Mouse (Mus musculus) lung, postnatal 0 days (tissue): ENCODE measurements around the gene Vash2. TPM values are rescaled to one million over a fixed set of nuclear protein-coding genes. Genes with fewer than 3 reads are reported as not detected.
A peak's percentile ranks its signal among the peaks of the same experiment; 100 is the strongest.
"Not testable (repeated sequence)": the region's sequence is repeated elsewhere in the genome, so short reads cannot be mapped to it uniquely, and the experiment has no call there.

Source experiments
- ATAC-seq: fragments of 200-750 bp; cut with Nextera tagmentation; 2 replicates; pipeline ENCODE4 v1.8.0; 2017; ENCODE audit warnings: moderate library complexity
- DNase-seq: peaks from one replicate; pipeline ENCODE4 v3.0.0-alpha.2; 2016; ENCODE audit warnings: low spot score
- H3K27ac ChIP-seq: fragments of 300-500 bp; sonication (generic); 2 replicates; pipeline ENCODE4 v1.5.1; 2014; ENCODE audit warnings: antibody characterized with exemption, mild to moderate bottlenecking, low read length, mixed read lengths
- H3K27me3 ChIP-seq: fragments of 300-500 bp; sonication (generic); replicated peaks from 2 replicates; pipeline ENCODE4 v1.6.1; 2014; ENCODE audit warnings: low read length, mixed read lengths; ENCODE audit not compliant: insufficient read depth
- H3K36me3 ChIP-seq: fragments of 300-500 bp; sonication (generic); 2 replicates; pipeline ENCODE4 v1.6.1; 2014; ENCODE audit warnings: low read length, mixed read lengths; ENCODE audit not compliant: insufficient read depth
- H3K4me1 ChIP-seq: fragments of 300-500 bp; sonication (generic); 2 replicates; pipeline ENCODE4 v1.6.1; 2014; ENCODE audit warnings: antibody characterized with exemption, low read depth, low read length, mixed read lengths; ENCODE audit not compliant: insufficient read depth
- H3K4me2 ChIP-seq: fragments of 300-500 bp; sonication (generic); replicated peaks from 2 replicates; pipeline ENCODE4 v1.6.1; 2014; ENCODE audit warnings: low read depth, mild to moderate bottlenecking, low read length, moderate library complexity, mixed read lengths
- H3K4me3 ChIP-seq: fragments of 300-500 bp; sonication (generic); 2 replicates; pipeline ENCODE4 v1.5.1; 2014; ENCODE audit warnings: low read depth, low read length
- H3K9ac ChIP-seq: fragments of 300-500 bp; sonication (generic); replicated peaks from 2 replicates; pipeline ENCODE4 v1.6.1; 2014; ENCODE audit warnings: low read depth, mild to moderate bottlenecking
- H3K9me3 ChIP-seq: fragments of 300-500 bp; sonication (generic); 2 replicates; pipeline ENCODE4 v1.6.1; 2016; ENCODE audit warnings: low read length, mixed read lengths
- CTCF ChIP-seq: IDR thresholded peaks from 2 replicates; pipeline ENCODE4 v1.5.1; 2016; ENCODE audit warnings: antibody characterized with exemption, mild to moderate bottlenecking
- EP300 ChIP-seq: IDR thresholded peaks from 2 replicates; pipeline ENCODE4 v1.6.1; 2016; ENCODE audit warnings: antibody characterized with exemption, mild to moderate bottlenecking, control low read depth
- WGBS: fragments of 180-500 bp; shearing (Covaris S2); extraction: QIAGEN DNeasy Blood & Tissue Kit; methylation state at CpG from one replicate; pipeline ENCODE4 v1.1.7; 2014; 5-methylcytosine and 5-hydroxymethylcytosine counted together
- polyA plus RNA-seq: library from polyadenylated mRNA; unstranded; fragments of >200 nt; fragmentation: Nextera tagmentation; extraction: Ambion mirVana; gene quantifications from 2 replicates; pipeline ENCODE4 v1.2.1, GENCODE M21; 2015

Gene Vash2
- 4.2 and 4.3 TPM in 2 replicates for polyA plus RNA-seq

DNA sequence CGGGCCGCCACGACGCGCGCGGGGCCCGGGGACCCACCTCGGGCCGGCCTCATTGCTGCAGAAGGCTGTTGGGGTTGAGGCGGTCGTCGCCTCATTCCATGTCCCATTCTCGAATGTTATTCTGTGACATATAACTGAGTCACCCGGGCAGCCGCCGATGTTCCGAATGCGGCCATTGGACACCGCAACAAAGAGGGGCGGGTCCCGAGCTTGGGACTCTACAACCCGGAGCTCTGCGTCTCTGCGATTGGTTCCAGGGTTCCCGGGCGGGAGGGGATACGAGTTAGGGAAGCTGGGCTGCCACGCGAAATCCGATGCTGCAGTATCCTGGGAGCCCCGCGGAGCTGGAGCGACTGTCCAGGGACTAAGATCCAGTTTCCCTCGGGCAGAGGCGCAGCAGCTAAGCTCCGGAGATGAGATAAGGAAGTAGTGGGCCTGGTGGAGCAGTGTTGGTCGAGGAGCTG lies at the start of gene Vash2:
Gene Vash2 (minus strand): TSS at position 197 of the 464 bp plus-strand sequence.
- H3K27me3 ChIP-seq = no peaks in the 10 kb centered on the region
- H3K9me3 ChIP-seq = no peaks in the 10 kb centered on the region
- H3K4me2 ChIP-seq = peak within 1 kb of the TSS; percentile 96
- no peaks in the 10 kb centered on the region for H3K36me3 ChIP-seq
- H3K4me3 ChIP-seq = peak within 1 kb of the TSS; percentile 51
- H3K9ac ChIP-seq = peak within 1 kb of the TSS; percentile 30
- H3K27ac ChIP-seq = peak within 1 kb of the TSS; percentile 38; the same call in 1 of the 2 replicates
- peaks cover 3% of the 10 kb centered on the region; the same call in 1 of the 2 replicates for H3K4me1 ChIP-seq
- WGBS = 4% methylated on average over 38 of the region's 38 CpGs
- ATAC-seq (peak; percentile 99), DNase-seq (peak; percentile 90)
- TF ChIP-seq EP300 = no peak
- TF ChIP-seq CTCF = no peak

DNA sequence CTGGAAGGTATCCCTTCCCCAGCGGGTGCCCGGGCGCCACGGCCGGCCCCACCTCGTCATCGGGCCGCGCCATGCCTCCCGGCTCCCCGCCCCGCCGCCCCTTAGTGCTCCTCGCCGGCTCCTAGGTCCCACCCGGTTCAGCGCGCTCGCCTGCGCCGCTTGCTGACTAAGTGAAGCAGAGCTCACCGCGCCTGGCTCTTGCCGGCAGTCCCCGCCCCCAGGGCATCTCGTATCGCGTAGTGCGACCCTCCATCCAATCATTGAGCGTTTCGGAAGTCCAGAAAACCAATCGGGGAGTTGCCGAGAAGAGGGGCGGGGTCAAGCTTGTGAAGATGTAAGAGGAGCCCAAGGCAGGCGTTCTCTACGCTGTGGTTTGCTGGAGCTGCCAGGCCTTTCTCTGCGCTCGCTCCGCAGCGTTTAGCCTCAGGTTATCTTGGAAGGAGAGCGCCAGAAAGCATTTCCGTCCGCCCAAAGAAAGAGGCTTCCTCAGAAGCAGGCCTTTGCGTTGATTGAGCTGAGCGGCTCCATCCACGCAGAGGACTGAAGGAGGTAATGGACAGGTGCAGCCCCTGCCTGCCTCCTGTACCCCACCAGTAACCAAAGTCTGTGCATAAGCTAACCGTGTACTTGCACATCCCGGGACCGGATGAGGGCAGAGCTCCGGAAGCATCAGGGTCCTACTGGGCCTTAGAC lies 47.1 kb upstream of the Vash2 start, which contains the start of gene Flvcr1:
Gene Flvcr1 (minus strand): TSS at position 138 of the 693 bp plus-strand sequence.
- no peaks in the 10 kb centered on the region for H3K27me3 ChIP-seq
- H3K4me3 ChIP-seq = peak within 1 kb of the TSS; percentile 71
- H3K4me1 ChIP-seq = peaks cover 14% of the 10 kb centered on the region; the same call in 1 of the 2 replicates
- TF ChIP-seq EP300 = no peak
- TF ChIP-seq CTCF = peak; percentile 62
- DNase-seq = peak; percentile 100
- H3K9me3 ChIP-seq = no peaks in the 10 kb centered on the region
- peak within 1 kb of the TSS; percentile 83 for H3K27ac ChIP-seq
- peak within 1 kb of the TSS; percentile 62 for H3K9ac ChIP-seq
- whole genome bisulfite sequencing = under 1% methylated on average over 39 of the region's 50 CpGs
- peak within 1 kb of the TSS; percentile 90 for H3K4me2 ChIP-seq
- no peaks in the 10 kb centered on the region for H3K36me3 ChIP-seq
- ATAC-seq = peak; percentile 99

DNA sequence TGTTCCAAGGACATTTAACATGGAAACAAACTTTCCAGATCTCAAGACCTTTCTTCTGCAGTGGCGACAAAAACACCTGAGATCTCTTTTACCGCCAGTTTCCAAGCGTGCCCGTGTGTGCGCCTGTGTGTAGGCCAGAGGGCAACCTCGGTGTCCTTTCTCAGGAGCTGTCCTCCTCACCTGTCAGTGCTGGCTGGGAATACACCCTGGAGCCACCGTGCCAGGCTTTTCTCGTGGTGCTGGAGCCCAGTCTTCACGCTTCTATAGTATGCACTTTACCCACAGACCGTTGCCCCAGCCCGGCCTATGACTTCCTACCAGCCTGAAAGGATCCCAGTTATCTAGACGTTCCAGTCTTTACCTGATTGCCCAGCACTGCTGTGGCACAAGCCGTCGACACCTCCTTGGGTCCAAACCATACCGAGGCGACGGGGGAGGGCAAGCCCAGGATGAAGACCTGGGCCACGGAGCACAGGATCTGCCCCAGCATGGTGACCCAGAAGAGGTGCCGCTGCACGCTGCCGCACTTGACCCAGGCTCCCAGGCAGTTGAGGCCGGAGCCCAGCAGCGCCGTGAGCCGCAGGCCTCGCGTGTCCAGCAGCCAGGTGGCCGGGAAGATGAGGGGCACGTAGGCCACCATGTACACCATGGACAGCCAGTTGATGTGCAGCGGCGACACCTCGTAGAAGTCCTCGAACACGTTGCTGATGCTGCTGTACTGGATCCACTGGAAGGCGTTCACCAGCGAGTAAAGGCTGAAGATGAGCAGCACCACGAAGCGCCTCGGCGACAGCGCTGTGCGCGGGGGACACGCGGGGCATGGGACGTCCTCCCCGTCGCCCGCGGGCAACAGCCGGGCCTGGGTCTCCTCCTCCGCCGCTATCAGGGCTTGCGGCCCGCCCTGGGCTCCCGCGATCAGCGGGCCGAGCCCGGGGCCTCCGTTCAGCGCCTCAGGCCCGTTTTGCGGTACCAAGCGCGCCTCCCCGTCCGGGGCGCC lies 46.2 kb upstream of the Vash2 start:
- Histone ChIP-seq H3K27ac (peak overlapping the region; percentile 83), H3K27me3 (no peaks in the 10 kb centered on the region), H3K9ac (peak overlapping the region; percentile 62), H3K4me1 (peaks cover 14% of the 10 kb centered on the region; the same call in 1 of the 2 replicates), H3K4me3 (peak overlapping the region; percentile 71), H3K9me3 (no peaks in the 10 kb centered on the region), H3K4me2 (peak overlapping the region; percentile 90), H3K36me3 (no peaks in the 10 kb centered on the region)
- peak; percentile 11; the same call in 1 of the 2 replicates for TF ChIP-seq CTCF
- TF ChIP-seq EP300 = no peak
- peak; percentile 32 for DNase-seq
- peak; percentile 6 for ATAC-seq
- 3% methylated on average over 59 of the region's 69 CpGs for WGBS

DNA sequence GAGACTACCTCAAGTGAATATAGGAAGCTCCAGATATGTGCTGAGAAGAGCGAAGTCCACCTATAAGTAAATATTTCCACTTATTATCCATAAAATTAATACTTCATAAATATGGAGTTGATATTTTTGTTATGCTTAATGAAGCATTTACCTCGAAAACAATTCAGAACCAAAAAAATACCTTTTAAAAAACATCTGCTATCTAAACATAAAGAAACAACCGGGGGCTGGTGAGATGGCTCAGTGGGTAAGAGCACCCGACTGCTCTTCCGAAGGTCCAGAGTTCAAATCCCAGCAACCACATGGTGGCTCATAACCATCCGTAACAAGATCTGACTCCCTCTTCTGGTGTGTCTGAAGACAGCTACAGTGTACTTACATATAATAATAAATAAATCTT lies 44.7 kb upstream of the Vash2 start:
- ATAC-seq, DNase-seq, H3K4me3 ChIP-seq, H3K9me3 ChIP-seq, H3K36me3 ChIP-seq, H3K27me3 ChIP-seq, H3K4me2 ChIP-seq, H3K9ac ChIP-seq: not testable (repeated sequence)
- WGBS = 96% methylated on average over 5 of the region's 6 CpGs
- 0 out of 2 replicates have a peak overlapping the region, but pooled peaks have one; percentile 38 for H3K27ac ChIP-seq
- H3K4me1 ChIP-seq = peaks cover 14% of the 10 kb centered on the region; the same call in 1 of the 2 replicates

DNA sequence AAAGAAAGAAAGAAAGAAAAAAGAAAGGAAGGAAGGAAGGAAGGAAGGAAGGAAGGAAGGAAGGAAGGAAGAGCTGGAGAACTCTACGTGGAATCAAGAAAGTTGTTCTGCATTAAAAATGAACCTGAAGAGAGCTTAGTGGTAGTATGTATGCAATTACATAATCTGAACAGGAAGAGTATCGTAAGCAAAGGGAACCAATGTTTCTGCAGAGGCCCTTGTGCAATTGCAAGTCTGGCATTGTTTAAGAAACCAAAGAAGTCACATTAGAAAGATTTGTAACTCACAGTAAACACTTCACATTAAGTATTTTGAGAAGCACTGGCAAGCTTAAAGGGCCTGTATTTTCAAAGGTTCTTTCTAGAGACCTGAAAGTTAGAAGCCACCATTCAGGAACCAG lies 44.0 kb upstream of the Vash2 start:
- no peaks in the 10 kb centered on the region for H3K27me3 ChIP-seq
- no peak for ATAC-seq

DNA sequence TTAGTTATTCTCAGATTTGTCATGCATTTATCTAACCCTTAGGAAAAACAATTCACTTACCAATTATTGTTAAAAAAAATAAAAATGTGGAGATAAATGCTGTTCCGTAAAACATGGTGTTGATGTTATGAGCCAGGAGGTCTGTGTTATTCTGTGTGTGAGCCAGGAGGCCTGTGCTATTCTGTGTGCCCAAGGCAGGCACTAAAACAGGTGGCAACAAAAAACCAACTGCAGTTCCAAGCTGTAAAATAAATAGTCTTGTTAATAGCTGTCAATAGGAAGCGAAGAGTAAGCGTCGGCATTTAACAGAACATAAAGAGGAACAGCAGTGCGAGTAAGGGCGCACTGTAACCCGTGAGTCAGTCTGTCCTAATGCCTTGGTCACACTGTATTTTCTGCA lies 41.9 kb upstream of the Vash2 start:
- Histone ChIP-seq H3K9me3 (no peaks in the 10 kb centered on the region), H3K4me2 (no peak overlapping the region), H3K27ac (no peak overlapping the region), H3K4me1 (peaks cover 9% of the 10 kb centered on the region; the same call in 1 of the 2 replicates), H3K36me3 (no peaks in the 10 kb centered on the region), H3K9ac (no peak overlapping the region), H3K27me3 (no peaks in the 10 kb centered on the region), H3K4me3 (no peak overlapping the region)
- TF ChIP-seq CTCF (no peak), EP300 (no peak)
- DNase-seq (no peak), ATAC-seq (no peak)
- WGBS = 89% methylated on average over 7 of the region's 7 CpGs

More for the DNA sequence above, 44.0 kb upstream of the Vash2 start:
- Histone ChIP-seq H3K27ac (no peak overlapping the region), H3K9me3 (no peaks in the 10 kb centered on the region), H3K4me1 (peaks cover 14% of the 10 kb centered on the region; the same call in 1 of the 2 replicates), H3K4me2 (no peak overlapping the region), H3K36me3 (no peaks in the 10 kb centered on the region), H3K4me3 (no peak overlapping the region), H3K9ac (no peak overlapping the region)
- TF ChIP-seq EP300 (peak; percentile 14; the same call in 1 of the 2 replicates), CTCF (no peak)
- peak; percentile 92 for DNase-seq
- 22% methylated on average over 2 of the region's 2 CpGs for WGBS
